Mouse (Mus musculus): ENCODE results near the gene Man1c1.

Gene Man1c1

DNA sequence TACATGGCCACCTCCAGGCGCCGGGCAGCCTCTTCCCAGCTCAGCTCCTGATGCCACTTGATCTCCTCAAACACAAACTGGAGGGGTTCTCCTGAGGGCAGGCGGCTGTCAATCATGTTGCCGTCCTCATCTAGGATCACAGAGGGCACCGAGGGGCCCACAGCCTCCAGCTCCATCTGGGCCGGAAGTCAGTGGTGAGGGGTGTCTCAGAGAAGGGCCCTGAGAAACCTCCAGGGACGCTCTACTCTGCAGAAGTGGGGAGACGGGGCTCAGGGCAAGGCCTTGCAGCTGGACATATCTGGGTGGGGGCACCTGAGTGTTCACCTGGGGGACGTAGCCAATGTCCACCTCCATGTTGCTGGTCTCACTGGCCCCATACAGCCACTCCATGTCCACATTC is 161.4 kb downstream of the Man1c1 start:
- no peak for DNase-seq

- no peak for DNase-seq
These were observed 165.0 kb downstream of the Man1c1 start for GRCm38 (mm10) chr4:134538997-134539580.

GRCm38 (mm10) chr4:134535787-134536151 is 168.3 kb downstream of the Man1c1 start:
- DNase-seq, result no peak

GRCm38 (mm10) chr4:134534932-134535786 is 168.9 kb downstream of the Man1c1 start, which contains the start of gene Mtfr1l:
Gene Mtfr1l (minus strand): TSS chr4:134535387.
- peak; percentile 99 for DNase-seq

GRCm38 (mm10) chr4:134534124-134534886 is 169.8 kb downstream of the Man1c1 start:
- peak; percentile 82 for DNase-seq

- DNase-seq, result no peak
These were observed 170.7 kb downstream of the Man1c1 start for GRCm38 (mm10) chr4:134533421-134533820.

- DNase-seq, result peak; percentile 58
These were observed 171.2 kb downstream of the Man1c1 start for GRCm38 (mm10) chr4:134532928-134533327.

- DNase-seq, result no peak
These were observed 177.9 kb downstream of the Man1c1 start for GRCm38 (mm10) chr4:134526220-134526619.

GRCm38 (mm10) chr4:134525806-134526205 is 178.3 kb downstream of the Man1c1 start:
- DNase-seq, result no peak

DNA sequence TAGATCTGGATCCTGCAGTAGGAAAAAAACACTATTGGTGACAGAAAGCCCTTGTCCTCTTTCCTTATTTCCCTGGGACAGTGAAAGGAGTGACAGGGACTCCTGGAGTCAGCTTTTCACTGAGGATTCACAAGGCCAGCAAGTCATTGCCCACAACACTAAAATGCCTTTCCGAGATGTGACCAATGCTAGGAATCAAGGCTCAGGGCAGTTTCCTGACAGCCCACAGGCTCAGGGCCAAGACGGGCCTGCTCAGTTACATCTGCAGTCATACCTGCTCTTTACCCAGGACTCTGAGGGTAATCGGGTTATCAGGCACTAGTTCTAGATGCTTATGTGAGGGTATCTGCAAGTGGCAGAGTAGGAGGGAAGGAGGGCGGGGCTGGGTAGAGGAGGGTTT is 180.6 kb downstream of the Man1c1 start:
- no peak for DNase-seq

DNA sequence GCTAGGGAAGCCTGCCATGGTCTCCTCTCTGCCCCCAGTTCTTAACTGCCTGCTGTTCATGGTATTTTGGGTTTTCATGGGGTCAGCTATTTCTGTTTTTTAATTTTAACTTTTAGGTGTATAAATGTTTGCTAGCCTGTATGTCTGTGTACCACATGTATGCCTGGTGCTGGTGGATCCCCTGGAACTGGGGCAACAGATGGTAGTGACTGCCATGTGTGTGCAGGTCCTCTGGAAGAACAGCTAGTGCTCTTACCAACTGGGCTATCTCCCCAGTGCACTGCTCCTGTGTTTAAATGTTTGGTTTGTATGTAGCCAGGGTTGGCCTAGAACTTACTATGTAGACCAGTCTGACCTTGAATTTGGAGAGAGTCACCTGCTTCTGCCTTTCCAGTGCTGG is 184.8 kb downstream of the Man1c1 start:
- no peak for DNase-seq

GRCm38 (mm10) chr4:134518541-134518940 is 185.5 kb downstream of the Man1c1 start:
- DNase-seq, result no peak

GRCm38 (mm10) chr4:134517719-134518118 is 186.4 kb downstream of the Man1c1 start:
- DNase-seq, result no peak

DNA sequence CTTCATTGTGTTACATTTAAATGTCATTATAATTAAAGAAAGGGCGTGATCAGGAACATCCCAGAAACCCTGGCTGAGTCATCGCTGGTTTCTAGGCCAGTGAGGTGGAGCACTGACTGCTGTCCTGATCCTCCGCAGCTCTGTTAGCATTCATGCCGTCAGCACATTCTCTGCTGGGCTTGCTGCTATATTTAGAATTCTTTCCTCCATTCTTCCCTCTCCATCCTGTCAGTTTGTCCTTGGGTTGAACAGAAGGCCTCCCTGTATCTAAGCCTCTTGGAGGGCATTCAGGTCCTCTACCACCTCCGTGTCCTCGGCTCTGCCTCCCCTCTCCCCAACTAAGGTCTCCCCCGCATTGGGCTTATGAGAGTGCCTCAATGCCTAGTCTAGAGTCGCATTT is 187.1 kb downstream of the Man1c1 start:
- DNase-seq, result no peak

GRCm38 (mm10) chr4:134515614-134516013 is 188.5 kb downstream of the Man1c1 start:
- DNase-seq, result no peak

DNA sequence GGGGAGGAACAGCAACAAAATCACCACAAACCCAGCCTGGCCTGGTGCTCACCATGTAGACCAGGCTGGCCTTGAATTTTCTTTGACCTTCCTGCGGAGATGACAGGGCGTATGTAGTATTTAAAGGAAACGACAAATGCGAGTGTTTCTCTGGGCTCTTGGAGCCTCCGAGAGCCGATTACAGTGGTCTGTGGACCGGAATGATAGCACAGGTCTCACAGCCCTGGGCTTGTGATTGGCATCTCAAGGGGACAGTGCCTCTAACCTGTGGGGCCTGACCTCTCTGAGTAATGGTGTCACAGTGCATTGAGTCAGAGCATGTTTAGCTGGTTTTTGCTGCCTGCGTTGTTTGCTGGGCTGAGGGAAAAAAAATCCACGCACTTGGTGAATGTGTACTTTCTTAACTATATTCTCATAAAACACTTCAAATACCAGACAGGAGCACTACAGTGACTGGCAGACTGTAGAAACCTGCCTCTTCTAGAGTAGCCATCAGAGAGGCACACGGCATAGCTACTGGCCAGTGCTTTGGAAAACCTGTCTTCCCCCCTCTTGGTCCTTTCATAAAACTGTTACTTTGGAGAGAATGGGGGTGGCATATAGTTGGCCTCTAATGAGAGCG is 189.7 kb downstream of the Man1c1 start:
- DNase-seq, result no peak

DNA sequence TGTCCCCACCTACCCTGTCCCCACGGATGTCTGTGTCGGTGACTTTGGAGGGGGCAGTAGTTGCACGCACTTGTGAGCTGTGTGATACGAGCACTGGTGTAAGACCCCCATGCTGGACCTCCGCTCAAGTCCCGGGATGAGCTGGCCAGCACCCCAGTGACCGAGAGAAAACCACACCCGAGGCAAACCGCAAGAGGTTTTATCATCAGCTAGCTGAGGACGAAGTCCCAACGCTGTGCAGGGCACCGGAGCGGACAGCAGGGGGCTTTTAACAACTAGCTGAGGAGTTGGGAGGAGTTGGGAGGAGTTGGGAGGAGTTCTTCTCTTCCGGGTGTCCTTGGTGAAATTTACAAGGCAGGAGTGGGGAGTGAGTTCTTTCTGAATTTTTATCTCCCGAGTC is 191.3 kb downstream of the Man1c1 start:
- DNase-seq, result peak; percentile 93

GRCm38 (mm10) chr4:134511730-134512129 is 192.4 kb downstream of the Man1c1 start:
- no peak for DNase-seq

Measured in lung, postnatal 10 days (tissue).